Mouse (Mus musculus): ENCODE results near the gene Hjurp.
A peak's percentile ranks its signal among the peaks of the same experiment; 100 is the strongest.

The Hjurp gene

DNA sequence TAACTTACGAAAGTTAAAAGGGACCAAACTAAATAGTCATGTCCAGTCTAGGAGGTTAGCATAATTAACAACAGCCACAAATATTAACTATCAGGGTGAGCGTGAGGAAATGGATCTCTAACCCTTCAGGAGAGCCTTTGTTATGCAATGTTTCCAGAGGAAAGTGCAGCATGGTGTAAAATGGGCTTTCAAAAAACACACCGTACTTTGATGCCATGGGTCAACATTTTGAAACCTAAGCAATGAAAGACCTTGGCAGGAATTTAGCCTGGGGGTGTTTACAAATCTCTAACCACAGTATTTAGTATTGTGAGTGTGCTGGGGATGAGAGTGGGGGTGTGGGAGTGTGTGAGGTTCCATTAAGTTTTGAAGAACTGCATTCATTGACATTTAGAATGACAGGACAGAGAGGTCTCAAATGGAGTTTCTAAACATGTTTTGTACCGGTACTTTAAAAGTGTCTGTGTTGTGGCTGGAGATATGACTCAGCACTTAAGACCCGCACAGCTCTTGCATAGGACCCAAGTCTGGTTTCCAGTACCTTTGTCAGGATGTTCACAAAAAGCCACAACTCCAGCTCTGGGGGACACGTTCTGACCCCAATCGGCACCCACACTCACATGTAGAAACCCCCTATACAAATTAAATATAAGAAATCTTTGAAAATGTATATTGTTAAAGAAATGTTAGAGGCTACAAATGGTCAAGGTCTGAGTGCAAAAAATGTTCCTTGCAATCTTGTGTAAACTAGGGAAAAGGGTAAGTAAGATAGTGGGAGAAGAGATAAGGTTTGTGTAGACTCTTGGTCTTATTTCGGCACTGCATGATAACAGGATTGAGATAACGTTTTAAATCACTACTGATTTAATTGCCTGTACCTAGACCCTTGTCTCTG, 1.9 kb upstream of the Hjurp start:
- DNase-seq (ENCODE audit: low spot score in 2 of 2), result no peak

DNA sequence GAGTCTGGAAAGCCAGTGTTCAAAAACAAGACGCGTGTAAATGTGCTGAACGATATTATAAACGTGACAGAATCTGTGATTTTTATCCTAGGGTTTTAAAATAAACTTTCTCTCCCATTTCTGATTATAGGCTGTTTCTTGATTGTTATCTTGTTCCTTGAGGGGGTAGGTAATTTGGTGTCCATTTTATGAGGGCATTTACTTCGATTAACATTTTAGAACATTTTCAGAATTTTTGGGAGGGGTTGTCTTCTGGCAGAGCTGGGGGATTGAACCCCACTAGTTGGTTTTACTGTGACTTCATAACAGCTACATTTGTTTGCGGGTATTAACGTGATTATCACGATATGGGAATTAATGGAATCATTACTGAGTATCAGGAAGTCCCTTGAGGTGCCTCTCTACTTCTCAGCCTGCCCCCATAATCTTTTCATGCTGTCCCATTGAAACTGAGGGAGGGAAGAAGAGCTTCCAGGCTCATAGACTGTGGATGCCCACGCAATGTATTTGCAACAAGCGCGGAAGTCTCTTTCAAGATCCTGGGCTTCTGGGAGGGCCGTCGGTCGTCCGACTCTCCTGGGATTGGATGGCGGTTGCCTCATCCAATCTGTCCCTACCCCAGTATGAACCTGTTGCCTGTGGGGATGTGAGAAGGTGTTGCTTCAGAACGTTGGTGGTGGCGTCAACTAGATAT, 532 bp upstream of the Hjurp start:
- peak in 1 of 2 experiments; percentile 71 for DNase-seq (ENCODE audit: low spot score in 2 of 2)

DNA sequence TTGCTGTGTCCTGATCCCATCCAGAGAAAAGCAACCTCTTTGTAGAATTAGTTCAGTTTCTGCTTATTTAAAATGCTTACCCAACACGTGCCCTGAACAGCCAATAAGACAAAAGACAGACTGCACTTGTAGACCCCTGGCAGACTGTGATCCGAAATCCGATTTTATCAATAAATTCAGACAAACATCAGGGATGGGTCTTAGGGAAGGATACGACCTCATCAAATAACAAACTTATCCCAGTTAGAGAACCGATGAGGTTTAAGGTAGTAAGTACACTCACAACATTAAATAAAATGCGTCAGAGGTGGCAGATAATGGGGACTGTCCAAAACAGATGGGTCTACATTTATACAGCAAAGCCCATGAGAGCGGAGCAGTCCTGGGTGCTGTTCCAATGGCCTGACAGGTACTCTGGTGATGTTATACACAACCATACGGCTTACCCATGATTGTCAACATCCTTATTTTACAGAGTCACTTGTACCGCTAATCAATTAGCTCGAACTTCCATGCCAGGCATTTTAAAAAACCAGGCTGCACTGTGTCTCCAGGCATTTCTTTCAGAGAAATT, 822 bp downstream of the Hjurp start:
- DNase-seq (ENCODE audit: low spot score in 2 of 2), result no peak

DNA sequence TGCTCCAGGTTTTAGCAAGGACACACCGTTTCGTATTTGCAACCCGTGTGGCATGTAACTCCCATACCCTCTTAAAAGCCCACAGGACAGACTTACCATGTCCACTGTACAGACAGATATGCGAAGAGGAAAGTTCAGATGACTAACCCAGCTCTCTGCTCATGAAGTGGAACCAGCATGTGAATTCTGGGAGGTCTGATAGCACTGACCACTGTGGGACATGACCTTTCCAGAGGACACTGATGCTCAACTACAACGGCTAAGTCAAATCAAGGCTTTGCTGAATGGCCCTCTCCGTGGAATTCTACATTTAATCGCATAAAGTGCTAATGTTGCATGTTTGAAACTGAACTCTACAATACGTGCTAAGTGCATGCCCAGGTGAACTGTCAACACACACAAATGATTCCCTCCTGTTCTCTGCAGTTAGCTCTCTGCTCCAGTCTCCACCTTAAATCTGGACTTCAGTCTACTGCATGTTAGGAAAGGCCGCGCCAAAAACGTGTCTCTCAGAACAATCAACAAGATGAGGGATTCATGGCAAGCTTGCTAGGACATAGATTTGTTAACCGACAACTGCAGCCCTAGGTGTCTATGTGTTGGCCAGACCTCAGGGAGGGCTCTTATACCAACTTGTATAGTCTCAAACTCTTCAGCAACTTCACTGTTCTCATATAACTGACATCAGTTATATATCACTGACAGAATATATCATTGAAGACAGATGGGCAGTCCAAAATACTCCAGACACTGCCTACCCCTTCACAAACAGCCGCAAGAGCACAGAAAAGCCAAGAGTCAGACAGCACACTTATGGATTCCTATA, 1.5 kb downstream of the Hjurp start:
- DNase-seq (ENCODE audit: low spot score in 2 of 2), result no peak

DNA sequence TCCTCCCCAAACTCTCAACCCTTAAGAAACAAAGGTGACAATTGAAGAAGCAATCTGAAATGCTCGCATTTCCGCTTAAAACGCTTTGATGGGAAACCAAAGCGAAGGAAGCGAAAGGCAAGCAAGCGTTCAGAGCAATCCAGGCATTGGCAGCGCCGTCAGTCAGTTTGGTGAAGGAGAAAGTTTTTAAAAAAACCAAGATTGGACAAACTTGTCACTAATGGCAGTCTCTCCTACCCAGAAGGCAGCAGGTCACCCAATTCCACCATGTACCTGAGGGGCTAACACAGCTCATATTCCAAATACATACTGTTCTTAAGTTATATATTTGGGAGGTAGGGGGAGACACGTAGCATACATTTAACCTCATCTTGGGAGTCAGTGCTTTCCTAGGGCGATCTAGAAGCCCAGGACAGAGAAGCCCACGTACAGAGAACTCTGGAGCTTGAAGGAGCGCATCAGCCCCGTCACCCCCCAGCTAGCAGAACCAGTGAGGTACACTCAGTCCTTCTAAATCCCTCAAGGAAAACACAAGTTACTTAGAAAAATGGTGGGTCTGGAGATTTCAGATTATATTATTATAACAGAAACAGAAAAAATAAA, 2.3 kb downstream of the Hjurp start:
- DNase-seq (ENCODE audit: low spot score in 2 of 2), result no peak

DNA sequence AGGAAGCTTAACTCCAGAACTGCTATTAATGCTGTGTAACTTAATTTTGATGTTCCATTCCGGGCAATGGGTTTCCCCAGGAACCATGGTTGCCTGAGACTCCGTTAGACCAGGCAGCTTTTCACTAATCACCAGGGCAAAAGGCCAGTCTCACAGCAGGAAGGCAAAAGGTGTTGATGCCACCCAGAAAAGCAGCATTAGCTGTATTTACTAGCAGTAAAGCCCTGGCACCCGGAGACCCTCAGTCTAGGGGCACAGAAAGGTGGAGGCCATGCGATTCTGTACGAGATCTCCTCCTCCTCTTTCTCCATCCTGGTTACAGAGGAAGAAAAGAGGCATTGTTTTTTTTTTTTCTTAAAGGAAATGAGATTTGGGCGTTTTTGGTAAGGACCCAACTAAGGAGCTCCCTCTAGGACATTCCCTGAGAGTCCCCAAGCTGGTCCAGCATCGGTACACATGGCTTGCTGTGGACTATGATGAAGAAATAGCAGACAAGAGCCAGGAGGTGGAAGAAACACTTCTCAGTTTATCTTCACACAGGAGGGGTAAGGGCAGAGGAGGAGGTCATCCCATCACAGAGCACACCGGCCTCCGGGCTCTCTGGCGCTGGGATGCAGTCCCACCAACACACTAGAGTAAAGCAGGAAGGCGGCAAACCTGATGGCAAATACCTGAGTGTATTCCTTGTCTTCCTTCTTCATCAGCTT, 2.9 kb downstream of the Hjurp start:
- DNase-seq (ENCODE audit: low spot score in 2 of 2), result no peak

DNA sequence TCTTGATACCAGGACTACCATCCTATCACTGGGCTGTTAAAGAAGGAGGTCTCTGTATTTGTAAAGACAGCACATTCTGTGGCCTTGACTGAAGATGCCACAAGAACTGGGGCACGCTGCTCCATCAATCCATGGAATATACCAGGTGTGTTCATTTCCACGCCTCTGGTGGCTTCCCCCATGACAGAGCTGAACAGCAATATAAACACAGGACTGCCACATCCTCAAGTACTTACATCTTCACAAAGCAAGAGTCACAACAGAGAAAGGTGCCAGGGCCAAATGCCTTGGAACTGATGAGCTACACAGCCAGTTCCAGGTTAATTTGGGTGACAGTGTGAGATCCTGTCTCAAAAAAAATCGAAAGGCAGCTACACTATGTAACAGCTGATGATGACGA, 3.6 kb downstream of the Hjurp start:
- no peak for DNase-seq (ENCODE audit: low spot score in 2 of 2)

DNA sequence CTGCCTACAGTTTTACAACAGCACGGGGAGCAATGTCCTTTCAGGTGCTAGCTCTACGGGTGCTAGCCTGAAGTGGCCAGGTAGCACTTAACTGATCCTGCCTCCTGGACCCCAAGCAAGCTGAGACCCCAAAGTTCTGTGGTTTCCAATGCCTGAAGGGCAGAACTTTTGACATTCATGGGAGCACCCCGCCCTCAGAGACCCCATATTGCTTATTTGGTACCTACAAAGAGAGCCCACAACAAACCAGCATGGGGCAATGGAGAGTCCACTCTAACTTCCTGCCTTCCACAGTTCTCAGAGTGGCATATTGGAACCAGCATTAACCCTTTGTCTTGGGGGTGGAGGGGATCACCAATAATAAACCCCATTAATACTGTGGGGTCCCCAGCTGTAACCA, 4.1 kb downstream of the Hjurp start:
- DNase-seq (ENCODE audit: low spot score in 2 of 2), result no peak

DNA sequence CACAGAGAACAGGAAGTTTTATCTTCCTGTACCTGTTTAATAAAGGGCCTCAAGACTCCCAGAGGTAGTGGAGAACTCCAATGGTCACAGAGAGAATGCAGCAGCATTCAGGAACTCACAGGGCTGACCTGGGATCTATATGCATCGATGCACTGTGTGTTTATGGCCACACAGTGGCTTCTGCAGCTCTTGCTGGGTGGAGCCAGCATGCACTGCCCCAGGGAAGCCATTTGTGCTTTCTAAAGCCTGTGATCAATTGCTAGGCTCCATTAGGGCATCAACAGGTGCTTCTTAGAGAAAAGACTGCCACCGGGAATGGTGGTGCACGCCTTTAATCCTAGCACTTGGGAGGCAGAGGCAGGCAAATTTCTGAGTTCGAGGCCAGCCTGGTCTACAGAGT, 4.6 kb downstream of the Hjurp start:
- DNase-seq (ENCODE audit: low spot score in 2 of 2), result no peak

DNA sequence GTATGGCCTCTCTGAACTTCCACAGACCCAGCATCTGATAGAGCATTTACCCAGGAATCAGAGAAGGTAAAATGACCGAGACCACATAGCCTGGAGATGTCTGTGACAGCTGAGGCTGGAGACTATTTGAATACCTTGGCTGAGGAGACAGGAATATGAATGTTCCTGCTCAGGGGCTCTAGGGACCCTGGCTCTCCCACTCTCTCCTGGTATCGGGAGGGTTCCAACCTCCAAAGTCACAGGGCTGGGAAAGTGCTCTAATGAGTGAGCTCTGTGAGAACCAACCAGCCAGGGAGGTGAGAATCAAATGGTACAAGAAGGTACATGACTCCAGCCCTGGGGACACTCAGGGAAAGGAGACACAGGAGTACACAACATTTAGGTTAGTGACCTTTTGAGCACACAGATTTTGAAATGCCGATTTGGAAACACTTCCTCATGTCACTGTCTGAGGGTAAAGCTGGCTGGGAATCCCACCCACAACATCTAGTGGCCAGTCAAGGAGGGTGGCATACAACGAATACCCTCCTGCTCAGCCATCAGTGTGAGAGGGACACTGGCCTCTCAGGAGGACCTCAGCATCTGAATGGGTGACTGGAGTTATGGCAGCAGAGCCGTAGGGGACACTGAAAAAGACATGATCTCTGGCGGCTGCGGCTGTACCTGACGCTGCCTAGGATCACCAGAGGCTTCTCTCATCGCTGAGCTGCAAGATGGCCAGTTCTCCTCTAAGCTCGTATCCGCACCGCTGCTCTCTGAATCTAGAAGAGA, 7.7 kb downstream of the Hjurp start:
- DNase-seq (ENCODE audit: low spot score in 2 of 2), result no peak

DNA sequence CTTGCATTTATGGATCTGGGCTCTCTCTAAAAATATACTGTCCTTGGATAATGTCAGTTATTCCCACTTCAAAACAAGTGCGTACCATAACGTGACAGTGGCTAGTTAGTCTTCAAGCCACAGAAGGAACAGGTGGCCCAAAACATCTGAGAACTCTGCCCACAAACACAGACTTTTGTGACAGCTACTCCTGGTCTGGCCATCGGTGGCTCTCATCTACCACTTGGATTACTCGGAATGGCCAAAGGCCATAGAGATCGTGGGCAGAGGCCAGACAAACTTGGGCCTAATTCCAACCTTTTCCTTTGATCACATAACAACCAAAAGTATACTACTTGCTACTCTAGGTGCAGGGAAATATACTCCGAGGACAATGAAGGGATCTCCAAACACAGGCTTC, 9.4 kb downstream of the Hjurp start:
- no peak for DNase-seq (ENCODE audit: low spot score in 2 of 2)

DNA sequence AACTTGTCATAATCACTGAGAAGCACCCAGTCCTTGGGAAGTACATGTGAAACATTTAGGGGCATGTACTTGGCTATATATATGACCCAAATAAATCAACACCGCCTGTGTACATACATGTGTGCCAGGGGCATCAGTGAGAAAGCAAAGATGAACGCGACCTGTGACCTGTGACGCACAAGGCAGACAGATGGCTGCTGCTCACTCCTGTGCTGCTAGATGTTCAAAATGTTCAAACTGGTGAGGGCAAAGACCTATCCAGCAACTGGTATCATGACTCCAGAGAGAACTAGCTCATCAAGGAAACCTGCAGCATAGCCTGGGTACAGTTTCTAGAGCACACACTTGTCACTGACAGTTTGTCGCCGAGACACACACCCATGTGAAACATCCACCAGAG, 9.9 kb downstream of the Hjurp start:
- no peak for DNase-seq (ENCODE audit: low spot score in 2 of 2)

DNA sequence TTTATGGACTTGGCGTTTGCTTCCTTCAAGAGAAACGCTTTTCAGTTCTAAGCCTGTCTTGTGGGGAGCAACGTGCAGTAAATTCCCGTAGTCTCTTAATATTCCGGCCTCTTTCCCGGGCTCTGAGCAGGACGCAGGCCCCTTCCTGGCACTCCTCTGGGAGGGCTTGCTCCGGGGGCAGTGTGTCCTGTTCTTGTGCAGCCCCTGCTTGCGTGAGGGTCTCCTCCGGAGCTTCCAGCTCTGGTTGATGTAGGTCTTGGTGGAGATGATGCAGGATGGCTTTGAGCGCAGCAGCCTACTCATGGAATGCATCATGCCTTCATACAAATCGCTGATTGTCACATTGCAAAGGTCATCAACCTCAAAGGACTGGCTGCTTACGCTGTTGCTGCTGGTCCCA, 11.3 kb downstream of the Hjurp start:
- no peak for DNase-seq (ENCODE audit: low spot score in 2 of 2)

DNA sequence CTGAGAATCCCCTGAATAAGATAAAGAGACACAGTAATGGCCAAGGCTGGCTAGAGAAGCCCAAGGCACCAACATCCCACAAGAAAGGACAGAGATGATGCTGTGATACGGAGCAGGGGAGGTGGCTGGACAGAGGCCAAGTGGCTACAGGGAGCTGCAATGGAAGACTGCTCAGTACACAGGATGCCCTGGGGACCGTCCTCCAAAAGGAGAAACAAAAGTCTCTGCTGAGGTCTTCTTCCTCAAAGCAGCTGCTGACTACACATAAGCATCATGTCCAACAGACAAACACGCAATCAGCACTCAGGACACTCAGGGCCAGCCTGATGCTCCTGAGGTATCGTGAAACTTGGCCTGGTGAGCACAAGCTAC, 12.6 kb downstream of the Hjurp start:
- no peak for DNase-seq (ENCODE audit: low spot score in 2 of 2)

DNA sequence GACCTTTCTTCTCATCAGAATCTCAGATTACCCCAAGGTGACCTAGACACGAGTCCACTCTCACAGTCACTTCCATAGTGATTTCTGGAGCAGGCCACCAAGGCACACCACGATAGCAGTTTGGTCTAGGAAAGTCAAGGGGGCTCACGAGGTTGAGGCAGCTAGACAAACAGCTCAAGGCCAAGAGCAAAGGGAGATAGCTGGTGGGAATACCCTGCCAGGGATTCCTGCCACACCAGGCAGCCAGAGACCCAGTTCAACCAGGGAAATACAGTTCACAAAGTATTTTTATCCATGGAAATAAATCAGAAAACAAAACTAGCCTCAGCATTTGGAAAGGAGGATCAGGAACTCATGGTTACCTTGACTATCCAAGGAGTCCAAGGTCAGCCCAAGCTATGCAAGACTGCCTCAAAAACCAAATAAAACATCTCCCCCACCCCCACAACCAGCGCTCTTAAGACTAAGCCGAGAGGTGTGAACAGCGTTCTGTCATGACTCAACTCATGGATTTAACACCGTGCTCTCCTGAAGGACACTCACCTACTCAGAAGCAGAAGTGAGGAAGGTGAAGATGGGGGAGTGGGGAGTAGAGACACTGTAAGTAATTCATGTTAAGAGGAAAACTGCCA, 13.1 kb downstream of the Hjurp start:
- no peak for DNase-seq (ENCODE audit: low spot score in 2 of 2)

DNA sequence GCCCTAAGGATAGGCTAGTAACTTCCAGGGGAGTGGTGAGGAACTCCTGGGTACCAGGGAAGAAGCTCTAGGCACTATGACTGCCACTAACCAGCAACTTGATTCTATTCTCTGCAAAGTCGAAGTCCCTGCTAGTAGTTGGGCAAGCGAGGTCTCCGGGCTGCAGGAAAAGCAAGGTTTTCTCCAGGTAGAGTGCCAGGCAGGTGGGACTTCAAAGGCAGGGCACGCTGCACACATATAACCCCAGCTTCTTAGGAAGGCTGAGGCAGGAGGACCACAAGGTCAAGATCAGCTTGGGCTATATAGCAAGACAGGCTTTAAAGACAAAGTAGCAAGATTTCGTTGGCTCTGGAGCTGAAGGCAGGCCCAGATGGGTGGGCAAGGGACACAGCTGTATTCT, 13.7 kb downstream of the Hjurp start:
- no peak for DNase-seq (ENCODE audit: low spot score in 2 of 2)

DNA sequence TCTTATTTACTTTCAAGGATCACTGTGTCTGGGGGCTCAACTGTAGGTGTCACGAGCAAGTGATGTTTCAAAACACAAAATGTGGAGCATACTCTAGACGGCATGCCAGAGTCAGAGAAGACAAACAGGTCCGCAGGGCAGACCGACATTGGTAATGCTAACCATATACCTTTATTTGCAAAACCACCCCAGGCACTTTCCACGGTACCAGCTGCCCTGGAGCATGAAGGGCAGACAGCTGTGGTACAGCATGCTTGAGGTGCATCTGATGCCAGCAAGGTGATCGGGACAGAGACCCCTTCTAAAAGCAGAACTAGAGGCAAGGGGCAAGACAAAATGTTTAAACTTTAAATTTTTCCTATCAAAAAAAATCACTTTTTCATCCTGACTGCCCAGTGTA, 14.5 kb downstream of the Hjurp start:
- DNase-seq (ENCODE audit: low spot score in 2 of 2), result no peak

DNA sequence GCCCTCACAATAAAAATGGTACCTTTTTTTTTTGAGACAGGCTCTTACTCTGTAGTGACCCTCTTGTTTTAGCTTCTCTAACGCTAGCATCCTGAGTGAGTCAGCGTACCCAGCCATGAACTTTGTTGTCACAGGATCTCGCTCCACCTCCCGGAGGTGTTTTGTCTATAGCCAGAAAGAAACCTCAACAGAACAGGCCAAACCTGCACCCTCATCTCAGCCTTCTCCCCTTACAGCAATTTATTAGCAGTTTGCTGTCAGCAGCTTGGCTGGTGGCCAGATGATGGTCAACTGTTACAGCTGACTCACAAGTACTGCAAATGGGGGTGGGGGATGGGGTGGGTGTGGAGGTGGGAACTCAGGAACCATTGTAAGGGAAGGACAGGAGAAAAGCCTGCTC, 15.2 kb downstream of the Hjurp start:
- peak in 1 of 2 experiments; percentile 30 for DNase-seq (ENCODE audit: low spot score in 2 of 2)

DNA sequence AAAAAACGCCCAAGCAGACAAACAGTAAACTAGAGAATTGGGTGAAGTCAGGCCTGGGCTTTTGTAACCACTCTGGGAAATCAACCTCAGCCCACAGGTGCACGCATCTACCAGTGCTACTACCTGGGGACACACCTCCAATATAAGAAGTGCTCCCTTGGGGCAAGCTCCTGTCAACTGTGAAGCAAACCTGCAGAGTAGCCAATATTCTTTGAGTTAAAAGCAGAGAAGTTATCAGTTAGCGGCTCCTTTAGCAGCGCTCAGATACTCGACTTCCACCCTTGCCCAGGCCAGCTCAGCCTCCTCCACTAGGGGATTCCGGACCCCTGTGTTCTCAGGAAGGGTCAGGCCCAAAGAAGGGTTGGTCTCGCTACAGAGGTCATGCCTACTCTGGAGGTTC, 15.7 kb downstream of the Hjurp start:
- no peak for DNase-seq (ENCODE audit: low spot score in 2 of 2)

All from heart, adult 9 months (tissue).